Mouse (Mus musculus) midbrain, postnatal 0 days (tissue): ENCODE measurements around the gene Hectd1. TPM values are rescaled to one million over a fixed set of nuclear protein-coding genes. Genes with fewer than 3 reads are reported as not detected.

ENCODE experiments used
- ATAC-seq: fragments of 200-750 bp; cut with Nextera tagmentation; 2 replicates; pipeline ENCODE4 v1.8.0; 2017; ENCODE audit warnings: moderate number of reproducible peaks, mild to moderate bottlenecking, moderate TSS enrichment, moderate library complexity; ENCODE audit not compliant: low FRiP score
- DNase-seq: peaks from one replicate; pipeline ENCODE4 v3.0.0-alpha.2; 2015; ENCODE audit warnings: low spot score
- H3K27ac ChIP-seq: fragments of 300-500 bp; sonication (generic); 2 replicates; pipeline ENCODE4 v1.5.1; 2014; ENCODE audit warnings: low read depth, mild to moderate bottlenecking, low read length, mixed read lengths
- H3K27me3 ChIP-seq: fragments of 300-500 bp; sonication (generic); 2 replicates; pipeline ENCODE4 v1.6.1; 2014; ENCODE audit warnings: low read length, control low read depth, mixed read lengths; ENCODE audit not compliant: insufficient read depth
- H3K36me3 ChIP-seq: fragments of 300-500 bp; sonication (generic); 2 replicates; pipeline ENCODE4 v1.6.1; 2014; ENCODE audit warnings: low read length, control low read depth, mixed read lengths; ENCODE audit not compliant: insufficient read depth
- H3K4me1 ChIP-seq: fragments of 300-500 bp; sonication (generic); 2 replicates; pipeline ENCODE4 v1.6.1; 2014; ENCODE audit warnings: mild to moderate bottlenecking, control low read depth, antibody characterized with exemption, low read length, mixed read lengths; ENCODE audit not compliant: insufficient read depth
- H3K4me2 ChIP-seq: fragments of 300-500 bp; sonication (generic); 2 replicates; pipeline ENCODE4 v1.6.1; 2014; ENCODE audit warnings: low read depth, mild to moderate bottlenecking, low read length, mixed read lengths; ENCODE audit not compliant: poor library complexity, severe bottlenecking
- H3K4me3 ChIP-seq: fragments of 300-500 bp; sonication (generic); 2 replicates; pipeline ENCODE4 v1.5.1; 2014; ENCODE audit warnings: low read depth, mild to moderate bottlenecking, low read length, moderate library complexity
- H3K9ac ChIP-seq: fragments of 300-500 bp; sonication (generic); replicated peaks from 2 replicates; pipeline ENCODE4 v1.6.1; 2014; ENCODE audit warnings: mild to moderate bottlenecking, low read length, moderate library complexity, mixed read lengths; ENCODE audit not compliant: poor library complexity, severe bottlenecking
- H3K9me3 ChIP-seq: fragments of 300-500 bp; sonication (generic); 2 replicates; pipeline ENCODE4 v1.6.1; 2016; ENCODE audit warnings: low read length, control low read depth
- CTCF ChIP-seq: IDR thresholded peaks from 2 replicates; pipeline ENCODE4 v1.5.1; 2016; ENCODE audit warnings: antibody characterized with exemption, mild to moderate bottlenecking
- WGBS: fragments of 180-500 bp; shearing (Covaris S2); extraction: QIAGEN DNeasy Blood & Tissue Kit; methylation state at CpG from one replicate; pipeline ENCODE4 v1.1.7; 2014; 5-methylcytosine and 5-hydroxymethylcytosine counted together
- polyA plus RNA-seq: library from polyadenylated mRNA; unstranded; fragments of >200 nt; fragmentation: Nextera tagmentation; extraction: Ambion mirVana; gene quantifications from 2 replicates; pipeline ENCODE4 v1.2.1, GENCODE M21; 2015
- total RNA-seq: library from RNA; depleted of rRNA; stranded (reverse); fragments of >200 nt; gene quantifications from 2 replicates; pipeline ENCODE4 v1.2.3, GENCODE M21; 2014

Hectd1 gene
- total and polyA plus RNA-seq, 2 experiments from 2014 or later, result 29.5 to 75.7 TPM

GRCm38 (mm10) chr12:51729827-51730226 is 99.5 kb downstream of the Hectd1 start:
- Histone ChIP-seq H3K9me3 (no peaks in the 10 kb centered on the region), H3K4me3 (no peak overlapping the region), H3K36me3 (0 out of 2 replicates have a peak, but pooled peaks cover 3% of the 10 kb centered on the region), H3K27me3 (no peaks in the 10 kb centered on the region), H3K27ac (no peak overlapping the region), H3K4me2 (no peak overlapping the region), H3K4me1 (no peaks in the 10 kb centered on the region), H3K9ac (no peak overlapping the region)
- no peak for TF ChIP-seq CTCF
- 93% methylated on average over 9 of the region's 9 CpGs for WGBS
- ATAC-seq (0 out of 2 replicates have a peak, but pooled peaks have one; percentile 10), DNase-seq (no peak)

GRCm38 (mm10) chr12:51729058-51729457 is 100.3 kb downstream of the Hectd1 start:
- Histone ChIP-seq H3K36me3 (0 out of 2 replicates have a peak, but pooled peaks cover 3% of the 10 kb centered on the region), H3K4me3 (no peak overlapping the region), H3K9me3 (no peaks in the 10 kb centered on the region), H3K27ac (no peak overlapping the region), H3K9ac (no peak overlapping the region), H3K27me3 (no peaks in the 10 kb centered on the region), H3K4me1 (no peaks in the 10 kb centered on the region), H3K4me2 (no peak overlapping the region)
- ATAC-seq, result no peak
- no peak for DNase-seq
- 73% methylated on average over 11 of the region's 11 CpGs for WGBS
- no peak for TF ChIP-seq CTCF

DNA sequence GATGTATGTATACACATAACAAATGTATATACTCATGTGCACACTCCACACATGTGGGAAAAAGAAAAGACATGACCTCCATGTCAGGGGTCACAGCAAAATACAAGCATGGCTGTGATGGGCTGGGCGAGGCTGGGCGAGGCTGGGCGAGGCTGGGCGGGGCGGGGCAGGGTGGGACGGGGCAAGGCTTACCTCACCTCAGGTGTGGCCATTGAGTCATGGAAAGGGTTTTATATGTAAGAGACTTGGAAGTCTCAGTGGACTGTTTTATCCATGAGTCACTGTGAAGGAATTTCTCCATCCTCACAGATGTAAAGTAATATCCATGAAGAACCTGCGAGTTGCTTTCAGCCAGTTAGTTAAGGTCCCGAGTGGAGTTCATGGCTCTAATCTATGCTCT is 107.5 kb downstream of the Hectd1 start:
- H3K36me3 ChIP-seq, result peaks cover 8% of the 10 kb centered on the region
- H3K4me3 ChIP-seq, result no peak overlapping the region
- no peak for TF ChIP-seq CTCF
- no peaks in the 10 kb centered on the region for H3K27me3 ChIP-seq
- H3K27ac ChIP-seq, result no peak overlapping the region
- no peaks in the 10 kb centered on the region for H3K4me1 ChIP-seq
- no peaks in the 10 kb centered on the region for H3K9me3 ChIP-seq
- ATAC-seq (no peak), DNase-seq (no peak)
- WGBS, result 97% methylated on average over 8 of the region's 8 CpGs
- no peak overlapping the region for H3K4me2 ChIP-seq
- H3K9ac ChIP-seq, result no peak overlapping the region

- no peak overlapping the region for H3K4me2 ChIP-seq
- no peak for TF ChIP-seq CTCF
- DNase-seq (no peak), ATAC-seq (no peak)
- H3K36me3 ChIP-seq, result peaks cover 7% of the 10 kb centered on the region
- no peaks in the 10 kb centered on the region for H3K27me3 ChIP-seq
- WGBS, result 90% methylated on average over 6 of the region's 6 CpGs
- no peak overlapping the region for H3K9ac ChIP-seq
- no peaks in the 10 kb centered on the region for H3K9me3 ChIP-seq
- H3K27ac ChIP-seq, result no peak overlapping the region
- H3K4me1 ChIP-seq, result no peaks in the 10 kb centered on the region
- no peak overlapping the region for H3K4me3 ChIP-seq
These were observed 110.7 kb downstream of the Hectd1 start for GRCm38 (mm10) chr12:51718617-51719016.

- no peak overlapping the region for H3K4me3 ChIP-seq
- H3K27ac ChIP-seq, result no peak overlapping the region
- DNase-seq (no peak), ATAC-seq (no peak)
- H3K9ac ChIP-seq, result no peak overlapping the region
- no peak for TF ChIP-seq CTCF
- no peaks in the 10 kb centered on the region; the same call in 1 of the 2 replicates for H3K36me3 ChIP-seq
- 67% methylated on average over 1 of the region's 1 CpGs for WGBS
- H3K9me3 ChIP-seq, result no peaks in the 10 kb centered on the region
- no peak overlapping the region for H3K4me2 ChIP-seq
- no peaks in the 10 kb centered on the region for H3K4me1 ChIP-seq
- no peaks in the 10 kb centered on the region for H3K27me3 ChIP-seq
These were observed 116.7 kb downstream of the Hectd1 start for GRCm38 (mm10) chr12:51712685-51713084.

GRCm38 (mm10) chr12:51710154-51710553 is 119.2 kb downstream of the Hectd1 start:
- no peaks in the 10 kb centered on the region for H3K4me1 ChIP-seq
- H3K4me3 ChIP-seq, result no peak overlapping the region
- ATAC-seq (no peak), DNase-seq (no peak)
- no peak overlapping the region for H3K4me2 ChIP-seq
- no peak for TF ChIP-seq CTCF
- no peaks in the 10 kb centered on the region for H3K27me3 ChIP-seq
- no peaks in the 10 kb centered on the region for H3K36me3 ChIP-seq
- no peak overlapping the region for H3K27ac ChIP-seq
- no peak overlapping the region for H3K9ac ChIP-seq
- no peaks in the 10 kb centered on the region for H3K9me3 ChIP-seq
- WGBS, result 76% methylated on average over 5 of the region's 5 CpGs
